Mouse (Mus musculus) liver, embryonic 14.5 days (tissue): ENCODE results near the gene Ppp2r2d. TPM values are rescaled to one million over a fixed set of nuclear protein-coding genes. Genes with fewer than 3 reads are reported as not detected.

ENCODE experiments used
- ATAC-seq: fragments of 200-750 bp; cut with Nextera tagmentation; 2 replicates; pipeline ENCODE4 v1.8.0; 2017; ENCODE audit warnings: moderate number of reproducible peaks, mild to moderate bottlenecking, moderate library complexity; ENCODE audit not compliant: insufficient read depth
- DNase-seq, 3 experiments: peaks; one replicate each; pipeline ENCODE4 v3.0.0-alpha.2; 2012 to 2013; ENCODE audit warnings: low read depth in 3 of 3, low spot score in 3 of 3
- H3K27ac ChIP-seq: fragments of 300-500 bp; sonication (generic); 2 replicates; pipeline ENCODE4 v1.5.1; 2014; ENCODE audit warnings: moderate library complexity, mild to moderate bottlenecking, control low read depth, inconsistent platforms
- H3K27me3 ChIP-seq: fragments of 300-500 bp; sonication (generic); 2 replicates; pipeline ENCODE4 v1.6.1; 2014; ENCODE audit warnings: mild to moderate bottlenecking, low read length, moderate library complexity; ENCODE audit not compliant: control insufficient read depth, insufficient read depth
- H3K36me3 ChIP-seq: fragments of 300-500 bp; sonication (generic); replicated peaks from 2 replicates; pipeline ENCODE4 v1.6.1; 2014; ENCODE audit warnings: low read depth; ENCODE audit not compliant: control insufficient read depth, insufficient read depth
- H3K4me1 ChIP-seq, 2 experiments: fragments of 200-500 bp in 1 of 2; fragments of 300-500 bp in 1 of 2; sonication (generic) in 1 of 2; replicated peaks; 2 replicates each; pipeline ENCODE4 v1.6.1; 2012 to 2014; ENCODE audit warnings: antibody characterized with exemption in 1 of 2, inconsistent platforms in 1 of 2, low read length in 1 of 2; ENCODE audit not compliant: control insufficient read depth in 2 of 2, insufficient read depth in 2 of 2
- H3K4me2 ChIP-seq: fragments of 300-500 bp; sonication (generic); 2 replicates; pipeline ENCODE4 v1.6.1; 2014; ENCODE audit warnings: low read depth, mild to moderate bottlenecking, control low read depth, moderate library complexity
- H3K4me3 ChIP-seq, 2 experiments: fragments of 200-500 bp in 1 of 2; fragments of 300-500 bp in 1 of 2; sonication (generic) in 1 of 2; 2 replicates each; pipeline ENCODE4 v1.5.1; 2012 to 2014; ENCODE audit warnings: low read depth in 2 of 2, low read length in 2 of 2, mild to moderate bottlenecking in 2 of 2, control low read depth in 1 of 2, inconsistent platforms in 1 of 2, moderate library complexity in 1 of 2; ENCODE audit not compliant: insufficient read depth in 1 of 2
- H3K9ac ChIP-seq: fragments of 300-500 bp; sonication (generic); replicated peaks from 2 replicates; pipeline ENCODE4 v1.6.1; 2014; ENCODE audit warnings: mild to moderate bottlenecking, control low read depth, moderate library complexity
- H3K9me3 ChIP-seq: fragments of 300-500 bp; sonication (generic); 2 replicates; pipeline ENCODE4 v1.6.1; 2016; ENCODE audit warnings: low read length, mixed read lengths; ENCODE audit not compliant: control insufficient read depth
- CTCF ChIP-seq: IDR thresholded peaks from 2 replicates; pipeline ENCODE4 v1.5.1; 2016; ENCODE audit warnings: antibody characterized with exemption, low read depth, control low read depth
- EP300 ChIP-seq: IDR thresholded peaks from 2 replicates; pipeline ENCODE4 v1.6.1; 2016; ENCODE audit warnings: antibody characterized with exemption, low read depth
- WGBS: fragments of 180-500 bp; shearing (Covaris S2); extraction: QIAGEN DNeasy Blood & Tissue Kit; methylation state at CpG from one replicate; pipeline ENCODE4 v1.1.7; 2014; ENCODE audit not compliant: insufficient replicate concordance; 5-methylcytosine and 5-hydroxymethylcytosine counted together
- polyA plus RNA-seq, 2 experiments: library from polyadenylated mRNA; depleted of rRNA in 1 of 2; stranded (reverse) in 1 of 2; unstranded in 1 of 2; fragments of >200 nt; fragmentation: Nextera tagmentation in 1 of 2; extraction: Ambion mirVana in 1 of 2; gene quantifications; 2 replicates each; pipeline versions ENCODE4 v1.2.1 to v1.2.3; 2012 to 2014

The Ppp2r2d gene
- polyA plus RNA-seq (2012; rRNA removed) (9.2 and 13.9 TPM in 2 replicates), polyA plus RNA-seq (2014; fragmentation: Nextera tagmentation; extraction: Ambion mirVana) (14.2 and 18.3 TPM in 2 replicates)

DNA sequence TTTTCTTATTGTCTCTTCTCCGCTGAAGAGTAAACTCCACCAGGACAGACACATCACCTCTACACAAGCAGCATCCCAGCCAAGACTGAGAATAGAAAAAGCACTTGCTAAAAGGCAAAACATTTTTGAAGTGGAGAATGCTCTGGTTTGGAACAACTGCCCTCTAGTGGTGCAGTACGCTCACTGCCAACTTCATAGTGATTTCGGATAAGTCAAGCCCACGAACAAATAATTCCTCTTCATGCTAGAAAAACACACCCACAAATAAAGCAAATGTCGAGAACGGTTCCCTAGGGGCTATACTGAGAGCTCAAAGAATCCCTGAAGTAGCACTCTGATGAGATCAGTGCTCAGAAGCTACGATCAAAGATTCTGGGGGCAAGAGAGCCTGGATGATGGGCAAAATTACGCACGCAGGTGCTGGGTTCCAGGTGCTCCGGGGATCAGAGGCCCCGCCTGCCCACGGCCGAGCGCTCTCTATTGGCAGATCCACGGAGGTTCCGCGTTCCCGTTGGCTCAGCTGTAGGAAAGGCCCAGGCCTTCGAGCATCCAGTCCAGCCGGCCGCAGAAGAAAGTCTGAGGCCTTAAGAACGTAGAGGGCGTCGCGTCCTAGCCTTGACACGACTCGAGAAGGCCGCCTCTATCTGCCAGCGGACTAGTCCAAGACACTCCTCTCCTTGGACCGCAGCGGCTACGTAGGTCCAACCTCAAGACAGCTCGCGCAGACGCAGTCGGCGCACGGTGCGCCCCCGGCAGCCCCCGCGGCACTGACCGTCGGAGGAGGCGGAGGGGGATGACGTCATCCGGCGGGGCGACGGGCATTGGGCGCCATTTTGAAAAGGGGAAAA lies at the start of gene Ppp2r2d, which contains the start of gene Mapk1ip1:
Ppp2r2d (plus strand) TSS at position 536 of the 848 bp plus-strand sequence.
Mapk1ip1 (minus strand) TSS at position 730 of the 848 bp plus-strand sequence.
- Histone ChIP-seq H3K27ac (peak within 1 kb of the TSS; percentile 89), H3K36me3 (peaks cover 4% of the 10 kb centered on the region), H3K4me3 (peak within 1 kb of the TSS; percentile 83 to 93), H3K4me2 (peak within 1 kb of the TSS; percentile 97), H3K4me1 (peaks cover 13 to 21% of the 10 kb centered on the region in 2 experiments), H3K27me3 (no peaks in the 10 kb centered on the region), H3K9me3 (no peaks in the 10 kb centered on the region), H3K9ac (peak within 1 kb of the TSS; percentile 97)
- DNase-seq (peak; percentile 82 to 89 (median 87)), ATAC-seq (peak; percentile 93)
- WGBS, result under 1% methylated on average over 51 of the region's 51 CpGs
- TF ChIP-seq CTCF (peak; percentile 80), EP300 (no peak)

- Histone ChIP-seq H3K9ac (no peak overlapping the region), H3K4me3 (no peak overlapping the region), H3K27ac (no peak overlapping the region), H3K9me3 (no peaks in the 10 kb centered on the region), H3K4me2 (no peak overlapping the region), H3K36me3 (no peaks in the 10 kb centered on the region), H3K4me1 (no peaks in the 10 kb centered on the region), H3K27me3 (no peaks in the 10 kb centered on the region)
- ATAC-seq, result no peak
- DNase-seq, result no peak
- WGBS, result 15% methylated on average over 4 of the region's 4 CpGs
- TF ChIP-seq CTCF, result no peak
- TF ChIP-seq EP300, result no peak
Measured at GRCm38 (mm10) chr7:138803386-138803785, 42.5 kb upstream of the Ppp2r2d start.

DNA sequence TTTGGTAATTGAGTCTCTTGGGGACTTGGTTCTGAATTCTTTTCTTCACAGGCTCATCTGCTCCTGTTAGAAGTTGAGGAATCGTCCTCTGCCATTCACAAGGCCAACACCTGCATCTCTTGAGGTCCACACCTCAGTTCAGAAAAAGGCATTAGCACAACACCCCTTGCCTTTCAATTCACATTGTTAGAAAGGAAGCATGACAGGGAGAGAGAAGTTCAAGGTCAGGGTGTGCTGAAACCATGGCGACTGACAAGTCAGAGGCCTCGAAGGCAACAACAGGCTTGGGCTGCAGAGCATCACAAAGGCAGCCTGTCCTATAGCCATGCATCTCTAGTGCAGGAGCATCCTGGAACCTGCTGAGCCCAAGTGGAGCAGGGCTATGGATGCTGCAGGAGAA lies 38.7 kb upstream of the Ppp2r2d start:
- TF ChIP-seq CTCF, result no peak
- no peak for TF ChIP-seq EP300
- no peaks in the 10 kb centered on the region for H3K27me3 ChIP-seq
- 52% methylated on average over 3 of the region's 3 CpGs for WGBS

GRCm38 (mm10) chr7:138813213-138813875 lies 32.5 kb upstream of the Ppp2r2d start:
- no peak overlapping the region for H3K9ac ChIP-seq
- no peak overlapping the region for H3K27ac ChIP-seq
- no peaks in the 10 kb centered on the region for H3K9me3 ChIP-seq
- TF ChIP-seq CTCF (no peak), EP300 (no peak)
- H3K36me3 ChIP-seq, result no peaks in the 10 kb centered on the region
- WGBS, result 69% methylated on average over 11 of the region's 11 CpGs
- no peak overlapping the region for H3K4me2 ChIP-seq
- no peaks in the 10 kb centered on the region for H3K27me3 ChIP-seq
- no peaks in the 10 kb centered on the region for H3K4me1 ChIP-seq
- no peak for DNase-seq
- no peak for ATAC-seq
- no peak overlapping the region for H3K4me3 ChIP-seq

More for the DNA sequence above, 38.7 kb upstream of the Ppp2r2d start:
- Histone ChIP-seq H3K4me1 (no peaks in the 10 kb centered on the region), H3K9ac (no peak overlapping the region), H3K4me3 (no peak overlapping the region), H3K4me2 (no peak overlapping the region), H3K9me3 (no peaks in the 10 kb centered on the region), H3K36me3 (no peaks in the 10 kb centered on the region), H3K27ac (no peak overlapping the region)
- DNase-seq, result no peak
- no peak for ATAC-seq

DNA sequence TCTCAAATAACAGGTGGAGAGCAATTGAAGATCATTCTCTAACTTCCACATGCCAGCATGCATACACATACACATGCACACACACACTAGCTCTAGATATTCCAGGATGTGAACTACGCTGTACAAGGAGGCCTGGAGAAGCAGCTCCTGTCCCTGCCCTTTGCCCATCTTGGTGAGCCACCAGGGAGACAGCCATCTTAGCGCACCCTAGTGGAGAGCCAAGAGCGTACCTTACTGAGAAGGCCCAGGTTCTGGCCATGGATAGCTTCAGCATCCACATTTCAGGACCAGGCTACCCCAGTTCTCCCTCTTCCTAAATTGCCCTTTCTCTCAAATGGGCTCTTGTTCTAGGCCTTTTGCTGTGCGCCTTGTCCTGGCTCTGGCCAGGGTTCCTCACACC lies 27.6 kb upstream of the Ppp2r2d start:
- DNase-seq (no peak), ATAC-seq (no peak)
- no peak overlapping the region for H3K4me3 ChIP-seq
- H3K27ac ChIP-seq, result no peak overlapping the region
- H3K9me3 ChIP-seq, result no peaks in the 10 kb centered on the region
- no peak overlapping the region for H3K9ac ChIP-seq
- H3K27me3 ChIP-seq, result no peaks in the 10 kb centered on the region
- no peaks in the 10 kb centered on the region for H3K4me1 ChIP-seq
- WGBS, result 43% methylated on average over 4 of the region's 4 CpGs
- no peak overlapping the region for H3K4me2 ChIP-seq
- no peaks in the 10 kb centered on the region for H3K36me3 ChIP-seq
- peak; percentile 55 for TF ChIP-seq CTCF
- no peak for TF ChIP-seq EP300
